Mouse (Mus musculus): ENCODE results near the gene Slc25a14. TPM values are rescaled to one million over a fixed set of nuclear protein-coding genes. Genes with fewer than 3 reads are reported as not detected.
A peak's percentile ranks its signal among the peaks of the same experiment; 100 is the strongest.

Gene Slc25a14
- total and polyA plus RNA-seq, 2 experiments = 0.98 to 3.2 TPM

- Histone ChIP-seq H3K36me3 (ENCODE audit: control insufficient read depth, insufficient read depth, low read length) (no peaks in the 10 kb centered on the region), H3K4me1 (ENCODE audit: control insufficient read depth, insufficient read depth, low read length) (peaks cover 5% of the 10 kb centered on the region), H3K9ac (ENCODE audit: low read depth, low read length) (no peak overlapping the region), H3K4me3 (ENCODE audit: insufficient read depth, low read depth, low read length) (peak overlapping the region; percentile 33), H3K27me3 (ENCODE audit: control insufficient read depth, insufficient read depth, low read length) (no peaks in the 10 kb centered on the region), H3K27ac (replicated peaks; ENCODE audit: insufficient read depth, low read depth, low read length) (no peak overlapping the region), H3K79me2 (ENCODE audit: control insufficient read depth, insufficient read depth, low read length) (no peaks in the 10 kb centered on the region)
- WGBS = 7% methylated on average over 6 of the region's 6 CpGs
- DNase-seq (ENCODE audit: extremely low read depth, low read depth, low spot score) = no peak
- TF ChIP-seq CTCF (IDR thresholded peaks at IDR 0.05; ENCODE audit: low read depth, low read length) (no peak), POLR2A (IDR thresholded peaks at IDR 0.05; ENCODE audit: extremely low read depth, insufficient read depth, low read length) (no peak)
These were observed 71.2 kb downstream of the Slc25a14 start for GRCm38 (mm10) chrX:48694460-48694859.

- WGBS = 0% methylated on average over 41 of the region's 42 CpGs
- no peak for TF ChIP-seq POLR2A (IDR thresholded peaks at IDR 0.05; ENCODE audit: extremely low read depth, insufficient read depth, low read length)
- TF ChIP-seq CTCF (IDR thresholded peaks at IDR 0.05; ENCODE audit: low read depth, low read length) = no peak
- Histone ChIP-seq H3K4me1 (ENCODE audit: control insufficient read depth, insufficient read depth, low read length) (peaks cover 5% of the 10 kb centered on the region), H3K9ac (ENCODE audit: low read depth, low read length) (peak within 1 kb of the TSS; percentile 18), H3K36me3 (ENCODE audit: control insufficient read depth, insufficient read depth, low read length) (no peaks in the 10 kb centered on the region), H3K79me2 (ENCODE audit: control insufficient read depth, insufficient read depth, low read length) (no peaks in the 10 kb centered on the region), H3K4me3 (ENCODE audit: insufficient read depth, low read depth, low read length) (peak within 1 kb of the TSS; percentile 85), H3K27ac (replicated peaks; ENCODE audit: insufficient read depth, low read depth, low read length) (no peak within 1 kb of the TSS), H3K27me3 (ENCODE audit: control insufficient read depth, insufficient read depth, low read length) (no peaks in the 10 kb centered on the region)
- DNase-seq (ENCODE audit: extremely low read depth, low read depth, low spot score) = peak; percentile 69
These were observed 71.7 kb downstream of the Slc25a14 start, which contains the start of gene Rbmx2 for GRCm38 (mm10) chrX:48694864-48695371. TSS of gene Rbmx2 (plus strand) at chrX:48695004.

GRCm38 (mm10) chrX:48709701-48710100 lies 86.5 kb downstream of the Slc25a14 start:
- no peak overlapping the region for H3K27ac ChIP-seq (replicated peaks; ENCODE audit: insufficient read depth, low read depth, low read length)
- 93% methylated on average over 10 of the region's 10 CpGs for WGBS
- H3K36me3 ChIP-seq (ENCODE audit: control insufficient read depth, insufficient read depth, low read length) = no peaks in the 10 kb centered on the region; the same call in 1 of the 2 replicates
- H3K27me3 ChIP-seq (ENCODE audit: control insufficient read depth, insufficient read depth, low read length) = no peaks in the 10 kb centered on the region
- no peak overlapping the region for H3K4me3 ChIP-seq (ENCODE audit: insufficient read depth, low read depth, low read length)
- no peak overlapping the region for H3K9ac ChIP-seq (ENCODE audit: low read depth, low read length)
- no peak for DNase-seq (ENCODE audit: extremely low read depth, low read depth, low spot score)
- no peak for TF ChIP-seq CTCF (IDR thresholded peaks at IDR 0.05; ENCODE audit: low read depth, low read length)
- no peak for TF ChIP-seq POLR2A (IDR thresholded peaks at IDR 0.05; ENCODE audit: extremely low read depth, insufficient read depth, low read length)
- H3K79me2 ChIP-seq (ENCODE audit: control insufficient read depth, insufficient read depth, low read length) = no peaks in the 10 kb centered on the region
- no peaks in the 10 kb centered on the region for H3K4me1 ChIP-seq (ENCODE audit: control insufficient read depth, insufficient read depth, low read length)

Other genes with a start within 250 kb of the Slc25a14 start
- gene Elf4, start 160.3 kb upstream of the Slc25a14 start, total RNA-seq (2014; rRNA removed) = 0.46 and 0.67 TPM in 2 replicates
- 0.57 and 1.5 TPM in 2 replicates for gene Elf4, start 160.3 kb upstream of the Slc25a14 start, polyA plus RNA-seq (2012; rRNA removed)
- gene Aifm1, start 109.8 kb upstream of the Slc25a14 start, total RNA-seq (2014; rRNA removed) = 72.1 and 90.0 TPM in 2 replicates
- 31.4 and 39.7 TPM in 2 replicates for gene Aifm1, start 109.8 kb upstream of the Slc25a14 start, polyA plus RNA-seq (2012; rRNA removed)
- gene Rab33a, start 104.1 kb upstream of the Slc25a14 start, total RNA-seq (2014; rRNA removed) = 0.27 TPM in 1 of 2 replicates, not detected in the other
- 0.12 TPM in 1 of 2 replicates, not detected in the other for gene Rab33a, start 104.1 kb upstream of the Slc25a14 start, polyA plus RNA-seq (2012; rRNA removed)
- 4.2 and 5.2 TPM in 2 replicates for gene Zfp280c, start 28.9 kb upstream of the Slc25a14 start, total RNA-seq (2014; rRNA removed)
- gene Zfp280c, start 28.9 kb upstream of the Slc25a14 start, polyA plus RNA-seq (2012; rRNA removed) = 1.2 and 1.9 TPM in 2 replicates
- not detected in 2 replicates for gene Gpr119, start 51.1 kb downstream of the Slc25a14 start, total RNA-seq (2014; rRNA removed)
- gene Gpr119, start 51.1 kb downstream of the Slc25a14 start, polyA plus RNA-seq (2012; rRNA removed) = not detected in 2 replicates
- gene Rbmx2, start 71.6 kb downstream of the Slc25a14 start, total RNA-seq (2014; rRNA removed) = 0.74 and 1.0 TPM in 2 replicates
- gene Rbmx2, start 71.6 kb downstream of the Slc25a14 start, polyA plus RNA-seq (2012; rRNA removed) = 0.21 and 0.39 TPM in 2 replicates

All from liver, adult 2 months (tissue).